Mouse (Mus musculus) monocyte, adult 5-6 weeks (primary cell): Measurements from ENCODE around the gene Ece1. TPM values are rescaled to one million over a fixed set of nuclear protein-coding genes. Genes with fewer than 3 reads are reported as not detected.
A peak's percentile ranks its signal among the peaks of the same experiment; 100 is the strongest.

Experiments used
- ATAC-seq: fragments of 153-309, 156-312 bp; replicated peaks from 2 replicates; pipeline ENCODE4 v1.8.0; 2017; ENCODE audit warnings: mild to moderate bottlenecking; ENCODE audit not compliant: low TSS enrichment, insufficient number of reproducible peaks, severe bottlenecking, poor library complexity, low FRiP score
- total RNA-seq: library from RNA; stranded (forward); fragments of 200-1000, 200-491, 200-594 nt; gene quantifications from 3 replicates; pipeline ENCODE4 v1.2.3, GENCODE M21; 2017

Gene Ece1
- total RNA-seq, result 7.1 to 11.7 TPM (median 9.6 TPM) in 3 replicates

- ATAC-seq, result peak; percentile 52
Measured at GRCm38 (mm10) chr4:137862019-137862418, at the start of gene Ece1. TSS of gene Ece1 (plus strand) at chr4:137862237.

GRCm38 (mm10) chr4:137812946-137813708, 48.9 kb upstream of the Ece1 start:
- ATAC-seq, result no peak

GRCm38 (mm10) chr4:137814140-137814539, 47.9 kb upstream of the Ece1 start:
- ATAC-seq, result no peak

- ATAC-seq, result peak; percentile 70; the same call in 1 of the 2 replicates
Measured at GRCm38 (mm10) chr4:137815473-137815872, 46.6 kb upstream of the Ece1 start.

GRCm38 (mm10) chr4:137816216-137816615, 45.8 kb upstream of the Ece1 start:
- ATAC-seq, result no peak

- ATAC-seq, result no peak
Measured at GRCm38 (mm10) chr4:137818341-137818740, 43.7 kb upstream of the Ece1 start.

- ATAC-seq, result no peak
Measured at GRCm38 (mm10) chr4:137819487-137819886, 42.5 kb upstream of the Ece1 start.

GRCm38 (mm10) chr4:137820721-137821120, 41.3 kb upstream of the Ece1 start:
- no peak for ATAC-seq

- ATAC-seq, result no peak
Measured at GRCm38 (mm10) chr4:137822537-137822936, 39.5 kb upstream of the Ece1 start.

- no peak for ATAC-seq
Measured at GRCm38 (mm10) chr4:137823542-137823941, 38.5 kb upstream of the Ece1 start.

GRCm38 (mm10) chr4:137824881-137825280, 37.2 kb upstream of the Ece1 start:
- ATAC-seq, result no peak

GRCm38 (mm10) chr4:137830380-137830779, 31.7 kb upstream of the Ece1 start:
- ATAC-seq, result no peak

GRCm38 (mm10) chr4:137831598-137831997, 30.4 kb upstream of the Ece1 start:
- no peak for ATAC-seq

- ATAC-seq, result peak; percentile 71
Measured at GRCm38 (mm10) chr4:137835624-137836337, 26.3 kb upstream of the Ece1 start.

- no peak for ATAC-seq
Measured at GRCm38 (mm10) chr4:137836741-137837140, 25.3 kb upstream of the Ece1 start.

- no peak for ATAC-seq
Measured at GRCm38 (mm10) chr4:137837792-137838191, 24.2 kb upstream of the Ece1 start.

- no peak for ATAC-seq
Measured at GRCm38 (mm10) chr4:137838791-137839190, 23.2 kb upstream of the Ece1 start.

GRCm38 (mm10) chr4:137839452-137839851, 22.6 kb upstream of the Ece1 start:
- ATAC-seq, result no peak

- ATAC-seq, result no peak; the same call in 1 of the 2 replicates
Measured at GRCm38 (mm10) chr4:137844656-137845055, 17.4 kb upstream of the Ece1 start.

GRCm38 (mm10) chr4:137847651-137848050, 14.4 kb upstream of the Ece1 start:
- 0 out of 2 replicates have a peak, but pooled peaks have one; percentile 51 for ATAC-seq
